Mouse (Mus musculus) gastrocnemius, postnatal 4 days (tissue): ENCODE data around the gene Lrrc59. TPM values are rescaled to one million over a fixed set of nuclear protein-coding genes. Genes with fewer than 3 reads are reported as not detected.
"Not testable (repeated sequence)": the region's sequence is repeated elsewhere in the genome, so short reads cannot be mapped to it uniquely, and the experiment has no call there.

ENCODE experiments used
- DNase-seq, 2 experiments: peaks; one replicate each; pipeline ENCODE4 v3.0.0; 2021 to 2022; ENCODE audit warnings: low spot score in 2 of 2, mixed read lengths in 2 of 2
- total RNA-seq, 2 experiments: library from RNA; stranded (reverse); gene quantifications; 2 replicates each; pipeline ENCODE4 v1.2.3; 2021

The Lrrc59 gene
- total RNA-seq, 2 experiments from 2014 or later, result 68.8 to 72.2 TPM

DNA sequence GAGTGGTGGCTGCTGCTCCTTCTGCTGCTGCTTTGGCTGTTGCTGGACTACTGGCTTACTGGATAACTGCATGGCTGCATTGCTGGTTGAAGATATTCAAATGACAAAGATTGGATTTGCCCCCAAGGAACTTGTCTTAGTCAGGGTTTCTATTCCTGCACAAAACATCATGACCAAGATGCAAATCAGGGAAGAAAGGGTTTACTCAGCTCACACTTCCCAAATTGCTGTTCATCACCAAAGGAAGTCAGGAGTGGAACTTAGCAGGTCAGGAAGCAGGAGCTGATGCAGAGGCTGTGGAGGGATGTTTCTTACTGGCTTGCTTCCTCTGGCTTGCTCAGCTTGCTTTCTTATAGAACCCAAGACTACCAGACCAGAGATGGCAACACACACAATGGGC lies 62.9 kb downstream of the Lrrc59 start:
- not testable (repeated sequence) for DNase-seq

Other genes with a start within 250 kb of the Lrrc59 start
- gene Abcc3, start 236.8 kb upstream of the Lrrc59 start, total RNA-seq, result 1 to 10 TPM; 2.0 to 2.4 TPM
- 10 to 100 TPM; 18.7 to 22.7 TPM for gene Cacna1g, start 155.6 kb upstream of the Lrrc59 start, total RNA-seq
- under 1 TPM in 1 of 2 experiments, not detected in 1; 0.29 TPM for gene Spata20, start 143.6 kb upstream of the Lrrc59 start, total RNA-seq
- gene Epn3, start 129.8 kb upstream of the Lrrc59 start, total RNA-seq, result under 1 TPM; 0.47 to 0.49 TPM
- gene Mycbpap, start 108.0 kb upstream of the Lrrc59 start, total RNA-seq, result under 1 TPM; 0.26 to 0.59 TPM
- 1 to 10 TPM; 4.7 to 6.0 TPM for gene Rsad1, start 80.5 kb upstream of the Lrrc59 start, total RNA-seq
- gene Chad, start 64.7 kb upstream of the Lrrc59 start, total RNA-seq, result 1 to 10 TPM; 1.5 to 2.8 TPM
- 10 to 100 TPM; 10.5 to 11.6 TPM for gene Acsf2, start 27.9 kb upstream of the Lrrc59 start, total RNA-seq
- gene Mrpl27, start 24.0 kb downstream of the Lrrc59 start, total RNA-seq, result 10 to 100 TPM; 55.3 to 60.3 TPM
- gene Eme1, start 24.2 kb downstream of the Lrrc59 start, total RNA-seq, result 1 to 10 TPM; 4.3 to 4.5 TPM
- gene Xylt2, start 47.7 kb downstream of the Lrrc59 start, total RNA-seq, result 10 to 100 TPM; 17.4 to 18.6 TPM
- not detected for gene Gm11541, start 74.7 kb downstream of the Lrrc59 start, total RNA-seq
- 1 to 10 TPM in 1 of 2 experiments, under 1 TPM in 1; 0.98 to 1.3 TPM for gene Cdc34b, start 112.0 kb downstream of the Lrrc59 start, total RNA-seq
- gene Tmem92, start 152.9 kb downstream of the Lrrc59 start, total RNA-seq, result not detected